Mouse (Mus musculus) kidney, adult 2 months (tissue): ENCODE results near the gene Usp33. TPM values are rescaled to one million over a fixed set of nuclear protein-coding genes. Genes with fewer than 3 reads are reported as not detected.
A peak's percentile ranks its signal among the peaks of the same experiment; 100 is the strongest.

ENCODE experiments used
- DNase-seq: peaks from one replicate; pipeline ENCODE4 v3.0.0; 2021
- H3K27ac ChIP-seq: fragments of 200-500 bp; 2 replicates; pipeline ENCODE4 v1.5.1; 2012; ENCODE audit warnings: low read depth, low read length, control low read depth, inconsistent platforms; ENCODE audit not compliant: insufficient read depth
- H3K27me3 ChIP-seq: fragments of 200-500 bp; replicated peaks from 2 replicates; pipeline ENCODE4 v1.6.1; 2012; ENCODE audit warnings: mild to moderate bottlenecking, moderate library complexity, low read length, inconsistent platforms; ENCODE audit not compliant: control insufficient read depth, insufficient read depth
- H3K36me3 ChIP-seq: fragments of 200-500 bp; 2 replicates; pipeline ENCODE4 v1.6.1; 2012; ENCODE audit warnings: mild to moderate bottlenecking, moderate library complexity, low read length, inconsistent platforms; ENCODE audit not compliant: control insufficient read depth, insufficient read depth
- H3K4me1 ChIP-seq: fragments of 200-500 bp; 2 replicates; pipeline ENCODE4 v1.6.1; 2011; ENCODE audit warnings: low read length; ENCODE audit not compliant: control insufficient read depth, insufficient read depth
- H3K4me3 ChIP-seq: fragments of 200-500 bp; 2 replicates; pipeline ENCODE4 v1.5.1; 2011; ENCODE audit warnings: mild to moderate bottlenecking, low read depth, low read length, control low read depth; ENCODE audit not compliant: insufficient read depth
- CTCF ChIP-seq: fragments of 200-500 bp; conservative IDR thresholded peaks from 2 replicates; pipeline ENCODE4 v1.5.1; 2011; ENCODE audit warnings: low read depth, mild to moderate bottlenecking, control low read depth, low read length, moderate library complexity, mixed read lengths; ENCODE audit not compliant: insufficient read depth, insufficient read length
- POLR2A ChIP-seq: fragments of 200-500 bp; IDR thresholded peaks from one replicate; pipeline ENCODE4 v1.6.1; 2011; ENCODE audit warnings: low read depth, low read length, control low read depth
- WGBS: fragments of 180-500 bp; shearing (Covaris S2); methylation state at CpG from one replicate; pipeline ENCODE4 v1.1.7; 2018; 5-methylcytosine and 5-hydroxymethylcytosine counted together
- polyA plus RNA-seq: library from polyadenylated mRNA; depleted of rRNA; stranded (reverse); fragments of >200 nt; gene quantifications from 2 replicates; pipeline ENCODE4 v1.2.3, GENCODE M21; 2012

The Usp33 gene
- polyA plus RNA-seq, 1 experiment, result 21.0 TPM

DNA sequence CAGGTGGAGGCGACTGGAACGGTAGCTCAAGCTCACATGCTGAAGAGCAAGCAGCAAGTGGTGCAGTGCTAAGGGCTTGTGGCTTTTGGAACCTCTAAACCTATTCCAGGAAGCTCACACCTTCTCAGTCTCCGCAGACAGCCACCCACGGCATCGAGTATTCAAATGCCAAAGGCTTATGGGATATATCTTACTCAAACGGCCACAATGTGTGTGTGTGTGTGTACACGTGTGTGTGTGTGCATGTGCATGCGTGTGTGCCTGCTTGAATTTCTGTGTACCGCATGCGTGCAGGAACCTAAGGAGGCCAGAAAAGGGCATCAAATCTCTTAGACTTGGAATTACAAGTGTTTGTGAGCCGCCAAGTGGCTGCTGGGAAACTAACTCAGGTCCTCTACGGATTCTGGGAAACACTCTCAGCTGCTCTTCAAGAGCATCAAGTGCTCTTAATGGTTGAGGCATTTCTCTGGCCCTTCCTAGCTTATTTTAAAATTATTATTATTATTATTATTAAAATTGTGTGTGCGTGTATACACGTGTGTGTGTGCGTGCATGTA lies 3.2 kb upstream of the Usp33 start:
- Histone ChIP-seq H3K36me3 (no peaks in the 10 kb centered on the region), H3K27me3 (no peaks in the 10 kb centered on the region), H3K4me1 (peaks cover 4% of the 10 kb centered on the region), H3K27ac (no peak overlapping the region), H3K4me3 (no peak overlapping the region)
- TF ChIP-seq CTCF (no peak), POLR2A (no peak)
- WGBS, result 90% methylated on average over 15 of the region's 15 CpGs
- DNase-seq, result no peak

- Histone ChIP-seq H3K27me3 (no peaks in the 10 kb centered on the region), H3K27ac (0 out of 2 replicates have a peak overlapping the region, but pooled peaks have one; percentile 34), H3K4me3 (peak overlapping the region; percentile 81), H3K36me3 (no peaks in the 10 kb centered on the region), H3K4me1 (peaks cover 15% of the 10 kb centered on the region)
- under 1% methylated on average over 53 of the region's 54 CpGs for WGBS
- TF ChIP-seq POLR2A (no peak), CTCF (no peak)
- peak; percentile 58 for DNase-seq
Measured at GRCm38 (mm10) chr3:152346633-152347141, 409 bp downstream of the Usp33 start.

DNA sequence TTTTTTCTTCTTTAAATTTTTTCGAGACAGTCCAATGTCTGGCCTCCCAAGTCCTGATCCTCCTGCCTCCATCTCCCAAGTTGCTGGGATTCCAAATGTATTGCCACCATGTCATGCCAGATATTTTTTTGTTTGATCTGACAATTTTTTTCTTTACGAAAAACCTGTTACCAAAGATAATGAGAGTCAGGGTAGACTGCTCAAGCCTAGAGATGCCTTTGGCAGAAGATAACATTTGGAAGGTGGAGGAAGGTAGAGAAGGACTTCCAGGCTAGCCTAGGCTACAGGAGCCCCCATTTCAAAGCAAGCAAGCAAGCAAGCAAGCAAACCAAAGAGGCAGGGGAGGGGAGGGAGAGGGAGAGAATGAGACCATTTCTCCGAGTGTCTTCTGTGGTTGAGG lies 949 bp downstream of the Usp33 start:
- DNase-seq, result no peak
- Histone ChIP-seq H3K4me1 (peaks cover 15% of the 10 kb centered on the region), H3K36me3 (no peaks in the 10 kb centered on the region), H3K27ac (no peak overlapping the region), H3K27me3 (no peaks in the 10 kb centered on the region), H3K4me3 (peak overlapping the region; percentile 81)
- WGBS, result 44% methylated on average over 3 of the region's 3 CpGs
- TF ChIP-seq POLR2A (no peak), CTCF (no peak)

DNA sequence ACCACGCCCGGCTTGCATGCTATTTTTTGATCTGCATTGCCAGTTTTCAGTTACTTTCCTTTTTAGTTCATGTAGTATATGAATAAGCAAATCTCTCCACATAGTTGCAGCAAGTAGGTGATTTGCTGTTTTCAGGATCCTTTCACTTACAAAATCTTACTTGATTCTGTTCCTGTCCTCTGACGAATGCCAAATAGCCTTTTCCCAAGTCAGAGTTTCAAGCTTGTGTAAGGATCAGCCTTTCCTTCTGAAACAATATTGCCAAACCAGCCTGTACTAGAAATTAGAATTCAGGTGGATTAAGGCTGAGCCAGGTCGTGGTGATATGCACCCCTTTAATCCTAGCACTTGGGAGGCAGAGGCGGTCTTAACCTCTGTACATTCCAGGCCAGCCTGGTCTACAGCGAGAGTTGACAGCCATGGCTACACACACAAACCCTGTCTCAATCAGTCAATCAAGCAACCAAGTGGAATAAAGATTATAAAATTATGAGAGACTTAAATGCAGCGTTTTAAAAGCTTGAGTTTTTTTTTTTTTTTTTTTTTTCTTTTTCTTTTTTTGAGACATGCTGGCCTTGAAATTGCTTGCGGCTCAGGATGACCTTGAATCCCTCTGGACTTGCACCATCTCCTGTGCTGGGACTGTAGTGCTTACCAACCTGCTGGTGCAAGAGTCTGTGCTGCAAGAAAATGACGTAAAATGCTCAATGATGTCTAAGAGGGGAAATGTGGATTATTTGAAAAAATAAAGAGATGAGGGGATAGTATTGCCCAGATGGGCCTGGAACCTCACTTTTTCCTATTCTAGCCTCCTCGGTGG lies 1.9 kb downstream of the Usp33 start:
- peak; percentile 17 for DNase-seq

GRCm38 (mm10) chr3:152350431-152350830 lies 4.2 kb downstream of the Usp33 start:
- Histone ChIP-seq H3K27me3 (no peaks in the 10 kb centered on the region), H3K4me1 (peaks cover 15% of the 10 kb centered on the region), H3K4me3 (no peak overlapping the region), H3K27ac (no peak overlapping the region), H3K36me3 (no peaks in the 10 kb centered on the region)
- WGBS, result 51% methylated on average over 3 of the region's 3 CpGs
- TF ChIP-seq POLR2A, result no peak
- TF ChIP-seq CTCF, result no peak
- no peak for DNase-seq

More for the DNA sequence above, 1.9 kb downstream of the Usp33 start:
- no peak overlapping the region for H3K27ac ChIP-seq
- H3K4me3 ChIP-seq, result no peak overlapping the region
- H3K27me3 ChIP-seq, result no peaks in the 10 kb centered on the region
- no peak for TF ChIP-seq CTCF
- no peak for TF ChIP-seq POLR2A
- H3K36me3 ChIP-seq, result no peaks in the 10 kb centered on the region
- H3K4me1 ChIP-seq, result peaks cover 15% of the 10 kb centered on the region
- WGBS, result 71% methylated on average over 10 of the region's 10 CpGs

- H3K27ac ChIP-seq, result no peak overlapping the region
- H3K36me3 ChIP-seq, result no peaks in the 10 kb centered on the region
- 79% methylated on average over 5 of the region's 5 CpGs for WGBS
- no peak for DNase-seq
- TF ChIP-seq CTCF (no peak), POLR2A (no peak)
- H3K27me3 ChIP-seq, result no peaks in the 10 kb centered on the region
- H3K4me1 ChIP-seq, result peaks cover 15% of the 10 kb centered on the region
- no peak overlapping the region for H3K4me3 ChIP-seq
Measured at GRCm38 (mm10) chr3:152350966-152351365, 4.7 kb downstream of the Usp33 start.

- H3K4me1 ChIP-seq, result peaks cover 15% of the 10 kb centered on the region
- no peak overlapping the region for H3K4me3 ChIP-seq
- H3K36me3 ChIP-seq, result no peaks in the 10 kb centered on the region
- no peaks in the 10 kb centered on the region for H3K27me3 ChIP-seq
- peak; percentile 57 for DNase-seq
- 48% methylated on average over 4 of the region's 4 CpGs for WGBS
- no peak for TF ChIP-seq POLR2A
- TF ChIP-seq CTCF, result no peak
- H3K27ac ChIP-seq, result no peak overlapping the region
Measured at GRCm38 (mm10) chr3:152352289-152352688, 6.0 kb downstream of the Usp33 start.
